Mouse (Mus musculus) bone marrow macrophage, adult 2 months (primary cell): ENCODE data around the gene En2.

Experiments used
- CTCF ChIP-seq: IDR thresholded peaks from 2 replicates; pipeline ENCODE4 v1.5.1; 2012; ENCODE audit warnings: low read depth, mild to moderate bottlenecking, low read length, moderate library complexity
- POLR2A ChIP-seq: IDR thresholded peaks from 2 replicates; pipeline ENCODE4 v1.6.1; 2012; ENCODE audit warnings: mild to moderate bottlenecking, low read depth, low read length, borderline replicate concordance

GRCm38 (mm10) chr5:28136438-28136837 lies 29.1 kb upstream of the En2 start:
- TF ChIP-seq POLR2A (no peak), CTCF (no peak)
